Mouse (Mus musculus): ENCODE measurements around the gene Arsk.

DNA sequence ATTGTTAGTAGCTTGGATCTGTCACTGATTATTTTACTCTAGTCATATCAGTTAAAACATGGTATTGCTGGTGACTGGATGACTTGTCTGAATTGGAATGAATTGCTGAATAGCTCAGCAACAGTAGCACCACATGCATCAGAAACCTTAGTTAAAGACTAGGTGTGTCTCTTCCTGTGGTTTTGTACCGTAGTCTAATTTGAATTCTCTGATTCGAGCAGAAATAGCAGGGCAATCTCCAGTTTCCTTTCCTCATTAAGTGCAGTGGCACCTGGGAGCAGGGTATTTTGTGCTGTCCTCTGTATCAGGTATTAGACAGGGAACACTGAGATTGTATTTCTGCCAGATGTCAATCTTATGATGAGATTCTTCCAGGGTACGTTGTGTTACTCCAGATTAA is 40.4 kb upstream of the Arsk start:
- no peak for TF ChIP-seq CTCF (conservative IDR thresholded peaks at IDR 0.05; ENCODE audit: low read length)
- no peak for TF ChIP-seq POU5F1 (IDR thresholded peaks at IDR 0.05; ENCODE audit: borderline replicate concordance, low read length)
